Mouse (Mus musculus) left cerebral cortex, postnatal 25 days (tissue): ENCODE results near the gene Ntng2. TPM values are rescaled to one million over a fixed set of nuclear protein-coding genes. Genes with fewer than 3 reads are reported as not detected.

Experiments used
- DNase-seq, 2 experiments: peaks; one replicate each; pipeline ENCODE4 v3.0.0; 2022; ENCODE audit warnings: low spot score in 2 of 2, mixed read lengths in 1 of 2
- intact Hi-C: fragments of 180-260 bp; cut with DNase I; formaldehyde crosslinking; loops from one replicate; pipeline ENCODE4 v1.15.1; 2025
- total RNA-seq, 2 experiments: library from RNA; stranded (reverse); gene quantifications; 2 replicates each; pipeline ENCODE4 v1.2.3; 2021

Ntng2 gene
- total RNA-seq, 2 experiments from 2014 or later, result 85.4 to 90.5 TPM

GRCm38 (mm10) chr2:29194547-29195463 lies 58.0 kb downstream of the Ntng2 start:
- DNase-seq, result peak; percentile 59 to 61
- intact Hi-C loops, result no loop called here

DNA sequence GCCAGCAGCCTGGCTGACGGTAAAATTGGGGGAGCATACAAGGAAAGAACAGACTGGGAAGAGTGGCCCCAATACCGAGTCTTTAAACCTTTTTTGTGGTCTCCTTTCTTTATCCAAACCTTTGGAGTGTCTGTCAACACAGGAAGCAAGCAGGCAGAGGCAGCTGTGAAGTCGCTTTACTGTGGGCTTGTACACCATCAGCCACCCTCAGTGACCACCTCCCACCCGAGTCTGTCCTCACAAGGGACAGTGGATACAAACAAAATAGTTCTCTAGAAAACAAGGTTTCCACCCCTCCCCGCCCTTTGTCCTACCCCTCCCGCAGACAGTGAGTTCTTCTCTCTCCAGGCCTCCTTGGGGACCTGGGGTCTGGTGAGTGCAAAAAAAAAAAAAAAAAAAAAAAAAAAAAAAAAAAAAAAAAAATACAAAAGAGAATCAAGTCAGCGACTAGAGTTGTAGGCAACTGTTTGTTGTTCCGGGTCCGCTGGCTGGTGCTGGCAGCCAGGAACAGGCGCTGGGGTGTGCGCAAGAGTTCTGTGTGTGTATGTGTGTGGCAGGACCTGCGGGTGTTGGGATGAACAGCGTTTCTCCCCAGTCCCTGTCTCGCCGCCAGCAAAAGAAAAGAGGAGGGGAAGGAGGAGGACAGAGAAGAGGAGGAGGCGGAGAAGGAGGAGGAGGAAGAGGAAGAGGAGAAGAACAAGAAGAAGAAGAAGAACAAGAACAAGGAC lies 58.8 kb downstream of the Ntng2 start:
- intact Hi-C loops, result no loop called here
- no peak for DNase-seq

DNA sequence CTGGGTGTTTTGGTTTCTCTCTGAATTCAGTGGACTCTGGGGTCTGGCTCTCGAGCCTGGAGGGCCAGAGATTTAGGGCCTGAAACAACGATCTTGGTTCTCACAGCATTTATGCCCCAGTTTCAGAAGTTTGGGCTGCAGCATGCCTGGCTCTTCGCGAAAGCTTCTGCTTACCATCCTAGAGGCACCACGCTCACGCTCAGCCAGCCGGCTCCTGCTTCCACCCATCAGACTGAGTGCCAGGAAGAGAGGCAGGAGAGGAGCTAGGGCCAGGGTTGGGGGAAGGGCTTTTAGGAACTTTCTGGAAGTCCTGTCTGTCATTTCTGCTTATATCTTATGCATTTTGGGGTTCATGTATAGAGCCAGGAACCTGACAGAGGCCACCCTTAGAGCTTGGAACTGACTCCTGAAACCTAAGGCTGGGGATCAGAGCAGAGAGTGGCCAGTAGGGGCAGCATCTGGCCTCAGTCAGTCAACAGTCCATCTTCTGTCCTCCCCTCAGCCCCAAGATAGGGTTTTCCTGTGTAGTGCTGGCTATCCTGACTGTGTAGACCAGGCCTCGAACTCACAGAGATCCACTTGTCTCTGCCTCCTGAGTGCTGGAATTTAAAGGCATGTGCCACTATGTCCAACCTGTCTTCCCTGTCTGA lies 60.1 kb downstream of the Ntng2 start:
- DNase-seq, result no peak

GRCm38 (mm10) chr2:29191216-29192215 lies 61.3 kb downstream of the Ntng2 start:
- DNase-seq, result no peak
- intact Hi-C loops, result no loop called here

More for the DNA sequence above, 60.1 kb downstream of the Ntng2 start:
- intact Hi-C loops, result no loop called here

- no peak for DNase-seq
- intact Hi-C loops, result no loop called here
Observed at GRCm38 (mm10) chr2:29190392-29190791, 62.4 kb downstream of the Ntng2 start.

DNA sequence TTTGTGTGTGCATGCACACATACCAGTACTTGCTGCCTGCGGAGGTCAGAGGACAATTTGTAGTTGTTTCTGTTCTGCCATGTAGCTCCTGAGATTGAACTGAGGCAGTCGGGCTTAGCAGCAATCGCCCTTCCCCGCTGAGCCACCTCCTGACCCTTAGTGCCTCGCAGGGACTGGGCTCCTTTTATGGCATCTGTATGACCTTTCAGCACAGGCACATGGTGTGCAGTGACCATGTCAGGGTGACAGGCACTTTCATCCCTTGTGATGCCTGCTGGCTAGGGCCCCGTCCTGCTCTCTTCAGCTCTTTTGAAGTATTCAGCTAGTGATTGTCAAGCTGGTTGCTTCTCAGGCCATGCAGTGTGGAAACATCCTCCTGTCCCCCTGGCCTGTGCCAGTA lies 66.6 kb downstream of the Ntng2 start:
- intact Hi-C loops, result no loop called here
- DNase-seq, result no peak

DNA sequence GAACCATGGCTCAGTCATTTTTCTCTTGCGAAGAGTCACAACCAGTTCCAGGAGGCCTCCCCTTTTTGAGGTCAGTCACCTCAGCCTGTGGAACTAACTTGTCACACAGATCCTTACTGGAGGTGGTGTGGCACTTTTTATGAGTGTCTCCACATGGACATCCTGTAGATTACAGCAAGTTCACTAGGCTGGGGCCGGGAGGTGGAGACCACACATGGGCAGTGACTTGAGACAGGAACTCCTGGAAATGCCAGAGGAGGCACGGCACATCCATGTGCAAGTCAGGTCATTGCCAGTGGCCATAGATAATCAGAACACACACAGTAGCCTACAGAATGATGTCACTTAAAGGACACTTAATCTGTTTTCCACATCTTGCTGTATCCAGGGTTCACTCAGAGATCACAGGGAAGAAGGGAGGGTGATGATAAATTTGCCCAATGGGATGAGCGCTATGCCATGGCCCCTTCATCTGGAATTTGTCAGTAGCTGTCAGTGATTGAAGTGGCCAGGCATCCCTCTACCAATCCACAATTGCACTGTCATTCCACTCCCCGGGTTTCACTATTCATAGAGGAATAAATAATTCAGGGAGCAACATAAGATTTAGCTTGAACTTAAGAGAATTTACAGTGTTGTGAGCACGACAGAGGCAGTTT lies 69.4 kb downstream of the Ntng2 start:
- DNase-seq, result no peak
- intact Hi-C loops, result no loop called here

GRCm38 (mm10) chr2:29181111-29181510 lies 71.7 kb downstream of the Ntng2 start:
- DNase-seq, result no peak

DNA sequence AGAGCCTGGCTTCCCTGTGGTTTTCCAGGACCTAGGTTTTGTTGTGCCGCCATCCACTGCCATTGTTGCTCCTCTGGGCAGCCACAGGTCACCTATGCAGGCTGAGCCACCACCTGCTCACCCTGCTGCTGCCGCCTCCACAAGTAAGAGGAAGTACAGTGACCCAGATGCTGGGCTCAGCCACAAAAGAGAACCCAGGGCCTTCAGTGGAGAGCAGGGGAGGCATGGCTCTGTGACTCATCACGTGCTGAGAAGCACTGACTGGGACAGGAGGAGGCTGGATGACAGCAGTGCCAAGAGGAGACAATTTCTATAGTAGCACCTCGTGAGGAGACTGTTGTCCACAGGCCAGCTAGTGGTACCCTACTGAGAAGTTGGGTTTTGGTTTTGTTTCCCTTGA lies 73.0 kb downstream of the Ntng2 start:
- no peak for DNase-seq
- intact Hi-C loops, result no loop called here

More at GRCm38 (mm10) chr2:29181111-29181510, 71.7 kb downstream of the Ntng2 start:
- intact Hi-C loops, result no loop called here

- intact Hi-C loops, result no loop called here
- no peak for DNase-seq
Observed at GRCm38 (mm10) chr2:29174887-29175286, 77.9 kb downstream of the Ntng2 start.

GRCm38 (mm10) chr2:29168067-29168466 lies 84.7 kb downstream of the Ntng2 start:
- DNase-seq, result no peak
- intact Hi-C loops, result no loop called here

DNA sequence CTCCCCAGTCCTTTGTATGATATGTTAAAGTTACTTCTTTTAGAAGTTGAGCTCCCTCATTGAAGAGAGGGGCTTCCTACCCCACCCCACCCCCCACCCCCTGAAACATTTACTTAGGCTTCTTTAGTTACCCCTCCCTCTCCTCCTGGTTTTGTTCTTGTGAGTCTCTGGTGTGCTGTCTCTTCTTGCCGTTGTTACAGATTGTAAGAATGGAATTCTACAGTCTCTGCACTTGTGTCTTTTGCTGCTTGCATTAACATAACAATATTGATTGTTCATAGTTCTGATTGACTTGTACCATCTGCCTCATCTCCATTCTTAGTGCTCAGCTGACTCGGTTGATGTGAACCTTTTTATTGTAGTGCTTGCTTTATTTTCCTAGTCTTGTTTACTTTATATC lies 100.9 kb downstream of the Ntng2 start:
- intact Hi-C loops, result no loop called here
- no peak for DNase-seq

Other genes with a start within 250 kb of the Ntng2 start
- under 1 TPM in 1 of 2 experiments, not detected in 1; 0.34 TPM for gene Cfap77, start 197.9 kb downstream of the Ntng2 start, total RNA-seq
- 10 to 100 TPM in 1 of 2 experiments, 1 to 10 TPM in 1; 9.6 to 10.9 TPM for gene Ttf1, start 192.7 kb downstream of the Ntng2 start, total RNA-seq
- 10 to 100 TPM; 49.0 to 49.2 TPM for gene Setx, start 128.8 kb downstream of the Ntng2 start, total RNA-seq
- gene Med27, start 93.8 kb upstream of the Ntng2 start, total RNA-seq, result 10 to 100 TPM; 38.0 to 38.2 TPM